Mouse (Mus musculus) heart, embryonic 16.5 days (tissue): ENCODE data around the gene Olfr448. TPM values are rescaled to one million over a fixed set of nuclear protein-coding genes. Genes with fewer than 3 reads are reported as not detected.

ENCODE experiments used
- ATAC-seq: fragments of 200-750 bp; cut with Nextera tagmentation; replicated peaks from 2 replicates; pipeline ENCODE4 v1.8.0; 2017; ENCODE audit warnings: moderate number of reproducible peaks; ENCODE audit not compliant: insufficient read depth, low FRiP score; ENCODE audit errors: extremely low read depth
- H3K27ac ChIP-seq: fragments of 300-500 bp; sonication (generic); 2 replicates; pipeline ENCODE4 v1.5.1; 2014; ENCODE audit warnings: mild to moderate bottlenecking, low read length, control low read depth, moderate library complexity
- H3K27me3 ChIP-seq: fragments of 300-500 bp; sonication (generic); 2 replicates; pipeline ENCODE4 v1.6.1; 2014; ENCODE audit warnings: low read length, mixed read lengths; ENCODE audit not compliant: control insufficient read depth, insufficient read depth
- H3K36me3 ChIP-seq: fragments of 300-500 bp; sonication (generic); 2 replicates; pipeline ENCODE4 v1.6.1; 2014; ENCODE audit not compliant: control insufficient read depth, insufficient read depth
- H3K4me1 ChIP-seq: fragments of 300-500 bp; sonication (generic); 2 replicates; pipeline ENCODE4 v1.6.1; 2014; ENCODE audit warnings: low read length, mixed read lengths; ENCODE audit not compliant: control insufficient read depth, insufficient read depth
- H3K4me2 ChIP-seq: fragments of 300-500 bp; sonication (generic); 2 replicates; pipeline ENCODE4 v1.6.1; 2014; ENCODE audit warnings: low read depth, mild to moderate bottlenecking, control low read depth, low read length
- H3K4me3 ChIP-seq: fragments of 300-500 bp; sonication (generic); 2 replicates; pipeline ENCODE4 v1.5.1; 2014; ENCODE audit warnings: mild to moderate bottlenecking, control low read depth, low read length
- H3K9ac ChIP-seq: fragments of 300-500 bp; sonication (generic); 2 replicates; pipeline ENCODE4 v1.6.1; 2014; ENCODE audit warnings: low read length, control low read depth
- H3K9me3 ChIP-seq: fragments of 300-500 bp; sonication (generic); replicated peaks from 2 replicates; pipeline ENCODE4 v1.6.1; 2016; ENCODE audit warnings: low read length; ENCODE audit not compliant: control insufficient read depth
- WGBS: fragments of 180-500 bp; shearing (Covaris S2); extraction: QIAGEN DNeasy Blood & Tissue Kit; methylation state at CpG from one replicate; pipeline ENCODE4 v1.1.7; 2014; 5-methylcytosine and 5-hydroxymethylcytosine counted together
- polyA plus RNA-seq: library from polyadenylated mRNA; unstranded; fragments of >200 nt; fragmentation: Nextera tagmentation; extraction: Ambion mirVana; gene quantifications from 2 replicates; pipeline ENCODE4 v1.2.1, GENCODE M21; 2015

Gene Olfr448
- polyA plus RNA-seq = not detected in 2 replicates

GRCm38 (mm10) chr6:42890141-42890540, at the start of gene Olfr448:
Gene Olfr448, plus strand, starts transcription at chr6:42890441.
- H3K9me3 ChIP-seq = no peaks in the 10 kb centered on the region
- H3K36me3 ChIP-seq = no peaks in the 10 kb centered on the region
- H3K9ac ChIP-seq = no peak within 1 kb of the TSS
- H3K4me1 ChIP-seq = no peaks in the 10 kb centered on the region
- no peak within 1 kb of the TSS for H3K4me3 ChIP-seq
- ATAC-seq = no peak
- WGBS = 87% methylated on average over 1 of the region's 1 CpGs
- H3K27ac ChIP-seq = no peak within 1 kb of the TSS
- H3K27me3 ChIP-seq = no peaks in the 10 kb centered on the region
- no peak within 1 kb of the TSS for H3K4me2 ChIP-seq

DNA sequence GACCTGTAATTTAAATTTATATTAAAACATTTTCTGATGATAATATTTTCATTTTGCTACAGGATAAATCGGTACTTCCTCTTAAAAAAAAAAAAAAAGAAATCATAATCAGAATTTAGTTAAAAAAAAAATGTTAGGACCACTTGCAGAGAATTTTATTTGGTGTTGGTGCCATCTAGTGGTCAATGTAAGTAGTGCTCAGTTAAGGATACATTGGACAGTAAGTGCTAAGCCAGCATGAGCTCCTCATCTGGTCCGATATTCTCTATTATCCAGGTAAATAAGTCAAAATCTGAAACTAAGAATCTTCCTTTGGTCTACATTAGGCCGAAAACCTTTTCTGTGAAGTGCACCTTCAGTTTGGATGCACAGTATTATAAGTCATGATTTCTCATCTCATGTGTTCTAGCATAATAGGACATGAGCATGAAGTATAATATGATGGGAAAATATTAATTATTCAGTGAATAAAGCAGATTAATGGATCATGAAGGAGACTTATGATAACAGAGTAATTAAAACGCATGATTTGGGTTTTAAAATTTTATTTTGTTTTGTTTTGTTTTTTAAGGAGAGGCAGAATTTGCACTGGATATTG, 29.9 kb upstream of the Olfr448 start:
- no peak overlapping the region for H3K4me2 ChIP-seq
- no peaks in the 10 kb centered on the region for H3K36me3 ChIP-seq
- H3K9ac ChIP-seq = no peak overlapping the region
- no peak overlapping the region for H3K4me3 ChIP-seq
- no peak for ATAC-seq
- H3K4me1 ChIP-seq = no peaks in the 10 kb centered on the region
- no peaks in the 10 kb centered on the region for H3K9me3 ChIP-seq
- H3K27ac ChIP-seq = no peak overlapping the region
- no peaks in the 10 kb centered on the region for H3K27me3 ChIP-seq
- WGBS = 11% methylated on average over 4 of the region's 4 CpGs

DNA sequence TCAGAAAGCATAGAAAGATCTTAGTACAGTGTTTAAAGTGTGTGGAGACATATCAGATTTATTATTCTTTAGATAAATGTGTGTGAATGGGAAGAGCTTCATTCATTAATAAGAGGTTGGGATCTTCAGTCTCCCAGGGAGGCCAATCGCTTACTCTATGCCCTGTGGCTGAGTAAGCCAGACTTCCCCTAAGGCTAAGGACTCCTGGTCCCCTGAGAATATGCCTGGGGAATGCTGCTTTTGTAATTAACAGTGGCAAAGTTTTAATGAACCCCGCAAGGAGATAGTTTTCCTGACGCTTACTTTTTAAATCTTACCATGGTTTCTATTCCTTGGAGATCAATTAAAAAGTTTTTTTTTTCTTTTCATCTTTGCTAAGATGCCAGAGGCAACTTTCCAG, 20.5 kb upstream of the Olfr448 start:
- no peaks in the 10 kb centered on the region for H3K9me3 ChIP-seq
- ATAC-seq = no peak
- H3K36me3 ChIP-seq = no peaks in the 10 kb centered on the region
- no peaks in the 10 kb centered on the region for H3K27me3 ChIP-seq
- H3K9ac ChIP-seq = no peak overlapping the region
- H3K27ac ChIP-seq = no peak overlapping the region
- no peak overlapping the region for H3K4me2 ChIP-seq
- H3K4me1 ChIP-seq = no peaks in the 10 kb centered on the region
- H3K4me3 ChIP-seq = no peak overlapping the region
- WGBS = 82% methylated on average over 3 of the region's 3 CpGs

DNA sequence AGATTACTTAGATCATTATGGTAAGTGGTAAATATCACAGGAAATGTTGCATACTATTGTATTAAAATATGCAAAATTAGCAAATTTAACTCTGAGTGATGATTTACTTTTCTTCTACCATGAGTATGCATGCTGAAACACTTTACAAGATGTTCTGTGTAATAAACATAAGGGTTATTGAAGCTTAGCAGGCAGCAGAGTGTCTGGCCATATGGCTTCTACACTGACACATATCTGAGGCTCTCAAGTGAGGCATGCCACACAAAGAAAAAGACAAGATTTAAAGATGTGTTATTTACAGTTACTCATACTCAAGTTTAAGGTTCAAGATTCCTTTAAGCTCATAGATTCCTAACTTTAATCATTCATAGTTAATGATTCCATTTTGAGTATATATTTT, 13.9 kb upstream of the Olfr448 start:
- Histone ChIP-seq H3K27ac (no peak overlapping the region), H3K36me3 (no peaks in the 10 kb centered on the region), H3K4me2 (no peak overlapping the region), H3K4me1 (no peaks in the 10 kb centered on the region), H3K9ac (no peak overlapping the region), H3K27me3 (no peaks in the 10 kb centered on the region), H3K9me3 (no peaks in the 10 kb centered on the region), H3K4me3 (no peak overlapping the region)
- ATAC-seq = no peak

DNA sequence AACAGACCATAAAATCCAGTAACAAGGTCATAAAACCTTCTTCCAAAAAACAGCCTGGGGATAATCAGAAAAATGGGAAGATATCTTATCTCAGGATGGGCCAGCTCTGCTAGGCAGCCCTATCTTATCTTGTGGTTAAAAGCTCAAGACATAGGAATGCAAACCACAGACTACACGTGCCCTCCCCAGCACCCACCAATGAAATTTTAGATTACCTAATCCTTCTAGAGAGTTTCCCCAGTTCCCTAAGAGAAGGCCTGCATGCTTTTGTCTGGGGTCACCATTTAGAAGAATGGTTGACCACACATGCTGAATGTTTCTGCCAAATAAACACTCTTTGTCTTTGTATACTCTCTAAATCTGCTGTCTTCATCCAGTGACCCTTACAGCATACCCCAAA, 10.1 kb downstream of the Olfr448 start:
- no peaks in the 10 kb centered on the region for H3K36me3 ChIP-seq
- H3K9ac ChIP-seq = no peak overlapping the region
- H3K27ac ChIP-seq = no peak overlapping the region
- no peak overlapping the region for H3K4me2 ChIP-seq
- ATAC-seq = no peak
- no peaks in the 10 kb centered on the region for H3K9me3 ChIP-seq
- no peaks in the 10 kb centered on the region for H3K4me1 ChIP-seq
- no peak overlapping the region for H3K4me3 ChIP-seq
- no peaks in the 10 kb centered on the region for H3K27me3 ChIP-seq
- WGBS = 0% methylated on average over 1 of the region's 1 CpGs

GRCm38 (mm10) chr6:42908578-42908977, 18.3 kb downstream of the Olfr448 start, which contains the start of gene Olfr447:
Gene Olfr447, plus strand, starts transcription at chr6:42908878.
- H3K4me1 ChIP-seq = no peaks in the 10 kb centered on the region
- H3K4me2 ChIP-seq = no peak within 1 kb of the TSS
- H3K9ac ChIP-seq = no peak within 1 kb of the TSS
- H3K4me3 ChIP-seq = no peak within 1 kb of the TSS
- no peak within 1 kb of the TSS for H3K27ac ChIP-seq
- no peaks in the 10 kb centered on the region for H3K36me3 ChIP-seq
- H3K9me3 ChIP-seq = no peaks in the 10 kb centered on the region
- H3K27me3 ChIP-seq = no peaks in the 10 kb centered on the region
- no peak for ATAC-seq

GRCm38 (mm10) chr6:42921077-42921476, 30.8 kb downstream of the Olfr448 start, which contains the start of gene Olfr446:
Gene Olfr446, plus strand, starts transcription at chr6:42921377.
- no peak within 1 kb of the TSS for H3K4me3 ChIP-seq
- H3K4me1 ChIP-seq = no peaks in the 10 kb centered on the region
- H3K27me3 ChIP-seq = no peaks in the 10 kb centered on the region
- H3K27ac ChIP-seq = no peak within 1 kb of the TSS
- H3K4me2 ChIP-seq = no peak within 1 kb of the TSS
- no peak for ATAC-seq
- no peak within 1 kb of the TSS for H3K9ac ChIP-seq
- 50% methylated on average over 2 of the region's 2 CpGs for WGBS
- H3K36me3 ChIP-seq = no peaks in the 10 kb centered on the region
- H3K9me3 ChIP-seq = no peaks in the 10 kb centered on the region

Other genes starting within 250 kb of the Olfr448 start
- 3.7 and 4.0 TPM in 2 replicates for gene Tcaf2, start 245.2 kb upstream of the Olfr448 start, polyA plus RNA-seq
- 39.1 and 45.1 TPM in 2 replicates for gene Tcaf1, start 180.4 kb upstream of the Olfr448 start, polyA plus RNA-seq
- not detected in 2 replicates for gene Olfr453, start 151.1 kb upstream of the Olfr448 start, polyA plus RNA-seq
- gene Olfr38, start 134.0 kb upstream of the Olfr448 start, polyA plus RNA-seq = not detected in 2 replicates
- gene Olfr452, start 105.3 kb upstream of the Olfr448 start, polyA plus RNA-seq = not detected in 2 replicates
- not detected in 2 replicates for gene Olfr450, start 78.5 kb upstream of the Olfr448 start, polyA plus RNA-seq
- not detected in 2 replicates for gene Olfr449, start 56.1 kb upstream of the Olfr448 start, polyA plus RNA-seq
- gene Olfr447, start 18.4 kb downstream of the Olfr448 start, polyA plus RNA-seq = not detected in 2 replicates
- not detected in 2 replicates for gene Olfr446, start 30.9 kb downstream of the Olfr448 start, polyA plus RNA-seq
- not detected in 2 replicates for gene Olfr444, start 58.6 kb downstream of the Olfr448 start, polyA plus RNA-seq
- gene Olfr441, start 215.9 kb downstream of the Olfr448 start, polyA plus RNA-seq = not detected in 2 replicates